Mouse (Mus musculus) liver, adult 2 months (tissue): Measurements from ENCODE around the gene Fdps.

Source experiments
- CTCF ChIP-seq: fragments of 200-500 bp; IDR thresholded peaks from 2 replicates; pipeline ENCODE4 v1.5.1; 2011; ENCODE audit warnings: low read depth, low read length, control low read depth
- POLR2A ChIP-seq: fragments of 200-500 bp; IDR thresholded peaks from 2 replicates; pipeline ENCODE4 v1.6.1; 2011; ENCODE audit warnings: low read length, control low read depth; ENCODE audit not compliant: insufficient read depth; ENCODE audit errors: extremely low read depth

GRCm38 (mm10) chr3:89061696-89062095 is 40.1 kb downstream of the Fdps start:
- no peak for TF ChIP-seq CTCF
- no peak for TF ChIP-seq POLR2A
